Mouse (Mus musculus) urinary bladder, postnatal 25 days (tissue): ENCODE measurements around the gene Kif11.
A peak's percentile ranks its signal among the peaks of the same experiment; 100 is the strongest.

ENCODE experiments used
- DNase-seq: peaks from one replicate; pipeline ENCODE4 v3.0.0; 2022; ENCODE audit warnings: low spot score

Kif11 gene

GRCm38 (mm10) chr19:37375755-37376615, at the start of gene Kif11:
TSS of gene Kif11 (plus strand) at chr19:37376403.
- peak; percentile 90 for DNase-seq

GRCm38 (mm10) chr19:37327216-37327615, 49.0 kb upstream of the Kif11 start:
- no peak for DNase-seq

GRCm38 (mm10) chr19:37332726-37333125, 43.5 kb upstream of the Kif11 start:
- DNase-seq: no peak

GRCm38 (mm10) chr19:37333357-37333756, 42.8 kb upstream of the Kif11 start:
- no peak for DNase-seq

- DNase-seq: no peak
Measured at GRCm38 (mm10) chr19:37335392-37335791, 40.8 kb upstream of the Kif11 start.

GRCm38 (mm10) chr19:37337752-37338151, 38.5 kb upstream of the Kif11 start, which contains the start of gene Ide:
TSS of gene Ide (minus strand) at chr19:37337852.
- no peak for DNase-seq

GRCm38 (mm10) chr19:37340495-37340894, 35.7 kb upstream of the Kif11 start:
- no peak for DNase-seq

- no peak for DNase-seq
Measured at GRCm38 (mm10) chr19:37340931-37341330, 35.3 kb upstream of the Kif11 start.

- DNase-seq: no peak
Measured at GRCm38 (mm10) chr19:37343899-37344298, 32.3 kb upstream of the Kif11 start.

GRCm38 (mm10) chr19:37346258-37346657, 29.9 kb upstream of the Kif11 start:
- no peak for DNase-seq

GRCm38 (mm10) chr19:37348331-37348730, 27.9 kb upstream of the Kif11 start:
- DNase-seq: no peak

- no peak for DNase-seq
Measured at GRCm38 (mm10) chr19:37348952-37349351, 27.3 kb upstream of the Kif11 start.

GRCm38 (mm10) chr19:37352756-37353155, 23.4 kb upstream of the Kif11 start:
- DNase-seq: no peak

- peak; percentile 25 for DNase-seq
Measured at GRCm38 (mm10) chr19:37353331-37353730, 22.9 kb upstream of the Kif11 start.

GRCm38 (mm10) chr19:37360044-37360443, 16.2 kb upstream of the Kif11 start:
- no peak for DNase-seq

- DNase-seq: no peak
Measured at GRCm38 (mm10) chr19:37362545-37362944, 13.7 kb upstream of the Kif11 start.

GRCm38 (mm10) chr19:37363128-37363939, 12.9 kb upstream of the Kif11 start:
- DNase-seq: no peak

GRCm38 (mm10) chr19:37368990-37369389, 7.2 kb upstream of the Kif11 start:
- no peak for DNase-seq

- DNase-seq: no peak
Measured at GRCm38 (mm10) chr19:37369921-37370320, 6.3 kb upstream of the Kif11 start.

- no peak for DNase-seq
Measured at GRCm38 (mm10) chr19:37370356-37370755, 5.8 kb upstream of the Kif11 start.

GRCm38 (mm10) chr19:37374941-37375754, 1.1 kb upstream of the Kif11 start:
- no peak for DNase-seq

GRCm38 (mm10) chr19:37376841-37377240, 638 bp downstream of the Kif11 start:
- no peak for DNase-seq
